Mouse (Mus musculus) cerebellum, postnatal 4 days (tissue): ENCODE data around the gene Acot6.

Experiments
- DNase-seq, 2 experiments: peaks; one replicate each; pipeline ENCODE4 v3.0.0; 2022; ENCODE audit warnings: low spot score in 2 of 2, mixed read lengths in 1 of 2

Gene Acot6

DNA sequence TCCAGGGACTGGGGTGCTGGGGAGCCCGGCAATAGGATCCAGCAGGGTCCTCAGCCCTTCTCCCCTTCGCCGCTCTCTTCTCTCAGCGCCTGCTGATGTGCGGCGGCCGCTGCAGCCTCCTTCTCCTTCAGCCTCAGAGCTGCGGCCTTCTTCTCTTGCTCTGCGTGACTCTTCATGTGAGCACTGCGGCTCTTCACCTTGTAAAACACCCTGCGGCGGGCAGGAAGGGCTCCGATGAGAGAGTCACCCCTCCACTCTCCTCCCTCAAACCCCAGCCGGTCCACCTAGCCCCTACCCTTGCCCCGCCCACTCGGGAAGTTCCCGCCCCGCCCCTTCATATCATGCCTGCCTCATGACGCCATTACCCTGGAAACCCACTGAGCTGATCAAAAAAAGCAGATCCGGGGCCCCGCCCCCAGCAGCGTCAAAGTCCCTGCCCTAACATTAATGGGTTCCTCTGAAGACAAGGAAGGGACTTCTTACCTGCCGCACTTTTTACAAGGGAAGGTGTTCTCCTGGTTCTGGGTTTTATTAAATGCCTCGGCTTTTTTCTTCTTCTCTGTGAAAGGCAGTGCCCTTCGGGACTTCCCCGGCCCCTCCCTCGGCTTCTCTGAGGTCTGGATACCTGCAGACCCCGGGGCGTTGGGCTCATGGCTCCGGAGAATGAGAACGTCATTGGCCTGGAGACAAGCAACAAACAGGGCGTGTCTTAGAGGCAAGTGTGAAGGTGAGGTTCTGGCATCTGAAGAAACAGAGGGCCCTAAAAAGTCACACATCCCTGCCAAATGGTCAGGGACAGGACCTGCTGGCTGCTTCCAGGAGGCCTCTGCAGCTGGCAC is 52.1 kb downstream of the Acot6 start:
- DNase-seq: no peak

DNA sequence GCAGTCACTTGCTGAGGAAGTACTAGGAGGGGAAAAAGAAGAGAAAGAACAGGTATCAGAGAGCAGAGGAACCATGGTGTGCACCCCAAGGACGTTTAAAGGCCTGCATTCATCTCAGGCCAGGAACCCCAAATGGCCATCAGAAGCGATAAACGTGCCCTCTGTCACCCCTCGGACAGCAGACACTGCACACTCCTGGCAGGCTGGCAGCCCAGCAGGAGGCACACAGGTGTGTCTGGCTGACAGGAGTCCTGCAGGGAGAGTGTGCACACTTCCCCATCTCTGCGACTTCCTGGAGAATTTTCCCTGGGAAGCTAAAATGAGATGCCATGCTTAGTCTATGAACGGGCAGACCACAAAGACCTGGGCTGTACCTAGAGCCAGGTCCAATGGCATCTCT is 53.0 kb downstream of the Acot6 start:
- no peak for DNase-seq

DNA sequence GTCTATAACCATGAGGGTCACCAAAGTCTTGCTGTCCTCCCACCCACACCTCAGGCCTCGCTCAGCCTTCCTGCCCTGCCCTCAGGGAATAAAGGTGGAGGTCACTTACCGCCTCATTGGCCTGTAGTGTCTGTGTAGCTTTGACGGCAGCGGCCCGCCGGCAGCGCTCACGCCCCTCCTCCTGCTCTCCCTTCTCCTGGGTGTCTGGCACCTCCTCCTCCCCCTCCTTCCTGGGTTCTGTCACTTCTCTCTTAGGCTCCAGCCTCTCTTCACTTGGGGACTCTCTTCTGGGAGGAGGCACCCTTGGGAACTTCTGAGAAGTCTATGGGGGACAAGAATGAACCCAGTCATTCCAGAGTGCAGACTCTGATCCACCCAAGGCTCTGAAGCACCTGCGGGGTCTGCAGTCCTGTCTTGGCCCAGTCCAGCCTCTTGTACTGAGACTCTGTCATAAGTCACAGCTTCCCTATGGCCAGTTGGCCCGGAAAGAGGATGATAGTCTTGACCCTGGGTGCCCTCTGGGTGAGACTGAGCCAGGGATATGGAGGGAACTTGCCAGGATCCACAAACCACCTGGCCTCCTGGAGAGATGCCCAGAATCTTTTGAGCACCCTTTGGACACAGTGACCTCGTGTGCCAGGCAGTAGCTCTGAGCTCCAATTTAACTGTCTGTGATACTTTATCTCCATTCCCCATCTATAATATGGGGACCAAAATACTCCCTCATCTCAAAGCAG is 54.5 kb downstream of the Acot6 start:
- DNase-seq: peak; percentile 18 to 54

DNA sequence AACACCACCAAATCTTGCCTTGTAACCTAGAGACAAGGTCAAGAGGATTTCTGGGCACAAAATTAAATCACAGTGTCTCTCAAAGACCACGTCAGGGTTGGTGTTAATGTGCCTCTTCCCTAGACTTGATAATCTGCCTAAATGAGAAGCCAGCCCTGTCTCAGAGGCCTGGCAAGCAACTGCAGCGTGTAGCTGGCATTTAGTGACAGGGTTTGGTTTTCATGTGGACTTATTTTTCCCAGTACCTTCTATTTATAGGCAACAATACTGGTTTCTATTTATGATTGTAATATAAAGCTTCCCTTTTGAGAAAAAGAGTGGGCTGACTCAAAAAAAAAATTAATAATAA is 55.0 kb downstream of the Acot6 start:
- DNase-seq: no peak

DNA sequence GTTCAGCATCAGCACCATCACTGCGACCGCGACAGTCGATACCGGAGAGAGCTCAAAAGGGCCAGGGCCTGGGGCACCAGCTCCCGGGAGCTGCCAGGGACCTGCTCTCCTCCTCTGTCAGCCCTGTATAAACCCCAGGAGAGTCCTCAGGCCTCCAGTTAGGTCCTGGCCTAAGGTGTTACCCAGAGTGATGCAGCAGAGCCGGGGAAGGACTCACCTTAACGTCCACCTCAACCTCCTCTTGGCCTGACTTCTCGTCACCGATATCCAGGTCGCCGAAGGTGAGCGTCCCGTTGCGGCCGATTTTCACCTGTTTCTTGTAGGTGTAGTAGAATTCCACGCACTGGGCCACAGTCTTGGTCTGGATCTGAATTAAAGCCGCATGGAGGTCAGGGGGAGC is 55.8 kb downstream of the Acot6 start:
- DNase-seq: no peak

DNA sequence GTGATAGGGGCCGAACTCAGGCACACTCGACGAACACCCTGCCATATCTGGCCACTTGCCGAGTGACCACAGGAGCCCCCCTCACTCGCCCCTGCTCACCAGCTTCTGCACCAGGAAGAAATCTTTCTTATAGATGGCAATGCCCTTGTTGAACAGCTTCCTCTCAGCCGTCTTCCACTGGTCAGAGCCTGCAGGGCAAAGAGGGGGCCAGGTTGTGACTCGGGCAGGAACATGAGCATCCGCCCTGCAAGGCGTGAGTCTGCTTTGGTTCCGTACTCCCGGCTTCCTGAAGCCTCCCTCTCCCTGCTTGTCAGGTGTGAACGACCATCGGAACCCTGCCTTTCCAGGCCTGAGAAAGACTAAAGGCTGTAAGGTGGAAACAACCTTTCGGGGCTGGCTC is 57.7 kb downstream of the Acot6 start:
- peak in 1 of 2 experiments; percentile 17 for DNase-seq

DNA sequence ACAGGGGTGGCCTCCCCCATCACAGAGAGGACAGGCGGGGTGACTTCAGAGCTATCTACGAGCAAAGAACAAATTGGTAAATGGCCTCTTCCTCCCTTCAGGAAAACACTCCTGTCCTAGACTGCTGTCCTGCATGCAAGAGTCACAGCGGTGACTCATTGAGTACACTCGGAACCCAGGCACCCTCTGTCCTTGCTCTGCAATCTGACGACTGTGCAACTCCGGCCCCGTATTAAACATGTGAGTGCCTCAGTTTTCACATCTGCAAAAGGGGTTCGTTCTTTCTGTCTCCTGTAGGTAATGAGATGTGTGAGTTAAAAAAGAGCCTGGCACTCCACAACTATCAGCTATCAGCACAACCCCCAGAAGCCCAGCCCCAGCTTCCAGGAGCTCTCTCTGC is 60.0 kb downstream of the Acot6 start:
- no peak for DNase-seq
